Mouse (Mus musculus) hindbrain, postnatal 0 days (tissue): ENCODE results near the gene Cmklr1. TPM values are rescaled to one million over a fixed set of nuclear protein-coding genes. Genes with fewer than 3 reads are reported as not detected.

Experiments used
- ATAC-seq: fragments of 200-750 bp; cut with Nextera tagmentation; 2 replicates; pipeline ENCODE4 v1.8.0; 2017; ENCODE audit warnings: mild to moderate bottlenecking, moderate TSS enrichment, moderate library complexity
- DNase-seq: peaks from one replicate; pipeline ENCODE4 v3.0.0-alpha.2; 2015; ENCODE audit warnings: low spot score
- H3K27ac ChIP-seq: fragments of 300-500 bp; sonication (generic); 2 replicates; pipeline ENCODE4 v1.5.1; 2014; ENCODE audit warnings: mild to moderate bottlenecking
- H3K27me3 ChIP-seq: fragments of 300-500 bp; sonication (generic); 2 replicates; pipeline ENCODE4 v1.6.1; 2014; ENCODE audit warnings: low read length, mixed read lengths; ENCODE audit not compliant: insufficient read depth
- H3K36me3 ChIP-seq: fragments of 300-500 bp; sonication (generic); 2 replicates; pipeline ENCODE4 v1.6.1; 2014; ENCODE audit warnings: low read length, mixed read lengths; ENCODE audit not compliant: insufficient read depth
- H3K4me1 ChIP-seq: fragments of 300-500 bp; sonication (generic); 2 replicates; pipeline ENCODE4 v1.6.1; 2014; ENCODE audit warnings: antibody characterized with exemption, low read length, mixed read lengths; ENCODE audit not compliant: insufficient read depth
- H3K4me2 ChIP-seq: fragments of 300-500 bp; sonication (generic); 2 replicates; pipeline ENCODE4 v1.6.1; 2014; ENCODE audit warnings: low read depth, mild to moderate bottlenecking, low read length, moderate library complexity, mixed read lengths
- H3K4me3 ChIP-seq: fragments of 300-500 bp; sonication (generic); 2 replicates; pipeline ENCODE4 v1.5.1; 2014; ENCODE audit warnings: low read length
- H3K9ac ChIP-seq: fragments of 300-500 bp; sonication (generic); replicated peaks from 2 replicates; pipeline ENCODE4 v1.6.1; 2014; ENCODE audit warnings: mild to moderate bottlenecking, low read length, moderate library complexity, mixed read lengths
- H3K9me3 ChIP-seq: fragments of 300-500 bp; sonication (generic); 2 replicates; pipeline ENCODE4 v1.6.1; 2016; ENCODE audit warnings: low read length, mixed read lengths
- CTCF ChIP-seq: IDR thresholded peaks from 2 replicates; pipeline ENCODE4 v1.5.1; 2016; ENCODE audit warnings: antibody characterized with exemption, control low read depth, low read depth
- WGBS: fragments of 180-500 bp; shearing (Covaris S2); extraction: QIAGEN DNeasy Blood & Tissue Kit; methylation state at CpG from one replicate; pipeline ENCODE4 v1.1.7; 2014; 5-methylcytosine and 5-hydroxymethylcytosine counted together
- polyA plus RNA-seq: library from polyadenylated mRNA; unstranded; fragments of >200 nt; fragmentation: Nextera tagmentation; extraction: Ambion mirVana; gene quantifications from 2 replicates; pipeline ENCODE4 v1.2.1, GENCODE M21; 2015
- total RNA-seq: library from RNA; depleted of rRNA; stranded (reverse); fragments of >200 nt; gene quantifications from 2 replicates; pipeline ENCODE4 v1.2.3, GENCODE M21; 2014

Gene Cmklr1
- total and polyA plus RNA-seq, 2 experiments from 2014 or later: 0.91 to 4.8 TPM

DNA sequence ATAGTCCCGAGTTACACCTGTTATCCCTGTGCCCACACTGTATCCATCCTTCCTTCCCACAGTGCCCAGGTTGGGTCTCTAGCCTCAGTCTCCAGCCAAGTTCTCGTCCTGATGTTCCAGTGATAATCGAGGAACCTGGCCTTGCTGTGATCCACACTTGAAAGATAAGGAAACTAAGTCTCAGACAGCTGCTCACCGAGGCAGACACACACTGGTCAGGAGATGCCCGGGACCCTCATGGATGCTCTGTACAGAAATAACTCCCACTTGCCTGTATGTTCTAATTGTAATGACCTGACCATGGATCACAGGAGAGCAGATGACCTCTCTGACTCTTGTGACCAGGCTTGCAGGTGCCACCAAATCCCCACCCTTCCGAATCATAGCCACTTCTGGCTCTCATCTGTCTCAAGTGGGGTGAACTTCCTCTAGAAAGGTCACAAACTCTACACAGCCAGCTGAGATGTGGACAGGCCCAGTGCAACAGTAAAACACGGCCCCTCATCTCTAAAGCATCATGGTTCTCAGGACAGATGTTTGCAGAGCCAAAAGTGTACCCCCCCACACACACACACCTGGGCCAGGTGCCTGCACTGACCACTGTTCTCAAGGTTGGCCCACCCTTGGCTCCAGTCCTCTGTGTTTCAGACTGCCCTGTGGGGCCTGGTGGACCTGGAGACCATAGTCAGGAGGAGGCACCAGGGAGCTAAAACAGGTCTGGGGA is 15.2 kb downstream of the Cmklr1 start:
- Histone ChIP-seq H3K4me3 (no peak overlapping the region), H3K27ac (no peak overlapping the region), H3K36me3 (no peaks in the 10 kb centered on the region), H3K4me1 (no peaks in the 10 kb centered on the region; the same call in 1 of the 2 replicates), H3K9ac (no peak overlapping the region), H3K4me2 (no peak overlapping the region), H3K9me3 (no peaks in the 10 kb centered on the region), H3K27me3 (no peaks in the 10 kb centered on the region)
- 92% methylated on average over 7 of the region's 7 CpGs for WGBS
- no peak for TF ChIP-seq CTCF
- ATAC-seq (no peak), DNase-seq (no peak)

DNA sequence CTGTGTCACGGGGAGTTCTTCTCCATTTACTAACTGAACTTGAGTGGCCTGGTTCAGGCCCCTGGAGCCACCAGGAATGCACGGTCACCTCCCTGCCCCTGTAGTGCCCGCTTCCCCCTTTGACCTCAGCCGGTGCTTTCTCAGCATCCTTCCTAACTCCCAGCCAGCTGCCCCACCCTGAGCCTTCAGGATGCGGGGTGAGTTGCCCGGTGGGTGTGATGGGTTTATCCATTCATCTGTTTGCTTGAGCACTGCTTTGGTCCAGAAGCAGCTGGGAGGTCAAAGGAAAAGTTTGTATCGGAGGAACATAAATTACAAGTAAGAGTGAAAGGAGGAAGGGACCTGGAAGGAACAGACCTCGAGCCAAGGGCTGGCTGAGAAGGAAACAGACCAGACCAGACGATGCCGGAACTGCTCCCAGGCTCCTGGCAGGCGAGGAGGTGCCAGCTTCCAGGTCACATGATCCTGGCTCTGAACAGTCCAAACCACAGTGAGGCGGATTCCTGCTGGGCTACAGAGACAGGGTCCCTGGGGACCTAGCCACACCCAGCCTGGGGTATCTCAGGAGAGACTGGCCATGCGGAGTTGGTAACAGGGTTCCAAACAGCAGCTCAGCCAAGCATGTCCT is 16.1 kb downstream of the Cmklr1 start:
- no peak for TF ChIP-seq CTCF
- ATAC-seq: peak; percentile 64
- Histone ChIP-seq H3K4me1 (no peaks in the 10 kb centered on the region; the same call in 1 of the 2 replicates), H3K4me2 (no peak overlapping the region), H3K9ac (no peak overlapping the region), H3K27me3 (no peaks in the 10 kb centered on the region), H3K4me3 (no peak overlapping the region), H3K36me3 (no peaks in the 10 kb centered on the region), H3K9me3 (no peaks in the 10 kb centered on the region), H3K27ac (0 out of 2 replicates have a peak overlapping the region, but pooled peaks have one; percentile 1)
- WGBS: 39% methylated on average over 13 of the region's 13 CpGs
- peak; percentile 72 for DNase-seq

DNA sequence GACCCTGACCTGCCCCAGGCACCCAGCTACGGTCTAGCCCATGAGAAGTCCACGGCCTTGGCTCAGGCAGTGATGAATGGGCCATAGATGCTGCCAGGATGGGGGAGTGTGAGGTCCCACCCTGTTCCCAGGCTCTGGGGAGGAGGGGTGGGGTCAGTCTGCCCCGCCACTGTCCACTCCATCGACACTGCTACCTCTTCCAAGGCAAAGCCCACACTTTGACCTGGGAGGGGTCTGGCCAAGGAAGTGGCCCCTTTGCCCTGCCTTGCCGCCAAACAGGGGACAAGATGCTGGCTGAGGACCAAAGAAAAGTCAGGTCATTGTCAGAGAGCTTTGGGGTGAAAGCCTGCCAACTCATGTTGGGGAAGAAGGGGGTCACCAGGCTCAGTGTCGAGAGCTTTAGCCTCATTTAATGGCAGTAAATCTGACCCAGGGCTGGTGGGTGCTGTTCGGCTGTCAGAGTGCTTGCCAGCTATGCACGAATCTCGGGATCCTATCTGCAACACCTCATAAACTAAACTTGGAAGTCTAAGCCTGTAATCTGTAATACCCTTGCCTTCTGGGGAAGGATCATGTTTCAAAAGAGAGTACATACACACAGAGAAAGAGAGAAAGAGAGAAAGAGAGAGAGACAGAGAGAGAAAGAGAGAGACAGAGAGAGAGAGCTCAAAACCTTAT is 17.1 kb downstream of the Cmklr1 start:
- H3K9ac ChIP-seq: no peak overlapping the region
- H3K27ac ChIP-seq: no peak overlapping the region
- TF ChIP-seq CTCF: no peak
- no peak for ATAC-seq
- H3K9me3 ChIP-seq: no peaks in the 10 kb centered on the region
- H3K4me1 ChIP-seq: no peaks in the 10 kb centered on the region; the same call in 1 of the 2 replicates
- no peaks in the 10 kb centered on the region for H3K36me3 ChIP-seq
- 50% methylated on average over 9 of the region's 9 CpGs for WGBS
- DNase-seq: peak; percentile 14
- no peak overlapping the region for H3K4me3 ChIP-seq
- no peak overlapping the region for H3K4me2 ChIP-seq
- no peaks in the 10 kb centered on the region for H3K27me3 ChIP-seq

DNA sequence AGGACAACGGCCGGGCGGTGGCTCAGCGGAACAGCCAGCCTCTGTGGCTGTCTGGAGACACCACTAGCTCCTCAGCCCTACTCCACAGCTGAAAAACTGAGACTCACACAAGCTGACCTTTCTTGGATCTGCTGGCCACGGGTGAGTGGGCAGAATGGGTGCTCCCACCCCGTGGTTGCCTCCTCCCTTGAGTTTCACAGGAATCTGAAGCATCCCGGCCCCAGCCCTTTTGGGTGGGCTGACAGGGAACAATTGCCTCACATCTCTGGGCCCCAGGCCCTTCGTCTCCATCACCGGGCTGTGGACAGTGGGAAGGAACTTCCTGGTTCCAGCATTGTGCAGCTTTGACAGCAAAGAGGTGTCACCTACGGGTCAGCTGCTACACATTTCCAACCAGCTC is 20.1 kb downstream of the Cmklr1 start:
- WGBS: 59% methylated on average over 10 of the region's 10 CpGs
- no peak overlapping the region for H3K4me3 ChIP-seq
- ATAC-seq (no peak), DNase-seq (no peak)
- no peak for TF ChIP-seq CTCF
- no peaks in the 10 kb centered on the region for H3K27me3 ChIP-seq
- no peaks in the 10 kb centered on the region for H3K36me3 ChIP-seq
- H3K4me2 ChIP-seq: no peak overlapping the region
- no peaks in the 10 kb centered on the region for H3K9me3 ChIP-seq
- no peak overlapping the region for H3K9ac ChIP-seq
- H3K4me1 ChIP-seq: no peaks in the 10 kb centered on the region
- no peak overlapping the region for H3K27ac ChIP-seq

DNA sequence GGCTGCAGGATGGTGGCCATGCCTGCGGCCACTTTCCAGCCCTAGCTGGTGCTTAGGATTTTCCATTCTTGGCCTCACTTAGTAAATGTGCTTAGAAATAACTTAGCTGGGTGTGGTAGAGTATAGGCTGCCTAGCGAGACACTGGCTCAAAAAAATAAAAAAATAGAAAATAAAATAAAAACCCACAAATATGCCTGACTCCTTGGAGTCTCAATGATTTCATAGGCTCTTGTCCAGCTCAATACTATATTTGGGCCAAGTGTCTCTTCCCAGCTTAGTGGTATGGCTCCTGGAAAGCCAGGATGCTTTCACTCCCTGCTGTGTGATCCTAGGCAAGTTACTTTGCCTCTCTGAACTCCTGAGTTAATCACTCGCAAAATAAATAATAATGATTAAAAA is 21.0 kb downstream of the Cmklr1 start:
- Histone ChIP-seq H3K36me3 (no peaks in the 10 kb centered on the region), H3K9ac (no peak overlapping the region), H3K4me1 (no peaks in the 10 kb centered on the region), H3K4me3 (no peak overlapping the region), H3K9me3 (no peaks in the 10 kb centered on the region), H3K4me2 (no peak overlapping the region), H3K27me3 (no peaks in the 10 kb centered on the region), H3K27ac (no peak overlapping the region)
- ATAC-seq (no peak), DNase-seq (no peak)
- no peak for TF ChIP-seq CTCF
- 88% methylated on average over 3 of the region's 3 CpGs for WGBS

DNA sequence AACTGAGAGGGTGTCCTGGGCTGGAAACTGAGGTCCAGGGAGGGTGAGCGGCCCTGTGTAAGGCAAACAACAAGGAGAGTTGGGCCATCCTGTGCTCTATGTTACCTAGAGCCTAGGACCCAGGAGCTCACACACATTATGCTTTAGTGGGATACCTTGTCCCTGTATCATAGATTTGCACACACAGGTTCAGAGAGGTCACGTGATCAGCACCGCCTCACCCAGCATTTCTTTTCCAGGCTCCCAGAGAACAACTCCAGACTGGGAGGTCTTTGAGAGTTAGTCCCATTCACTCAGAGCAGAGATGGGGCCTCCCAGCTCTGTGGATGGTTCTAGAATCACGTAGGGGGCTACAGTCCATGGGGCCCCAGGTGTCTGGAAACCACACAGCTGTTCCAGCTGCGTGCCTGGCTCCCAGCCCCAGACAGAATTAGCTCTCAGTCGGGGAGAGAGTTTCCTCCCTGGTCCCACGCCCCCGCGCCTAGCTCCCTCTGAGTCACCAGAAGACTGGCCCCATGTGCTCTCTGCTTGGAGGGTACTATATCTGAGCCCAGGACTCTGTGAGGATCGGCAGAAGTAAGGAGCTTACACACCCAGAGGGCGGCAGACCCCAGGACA is 22.3 kb downstream of the Cmklr1 start:
- Histone ChIP-seq H3K27ac (no peak overlapping the region), H3K4me2 (no peak overlapping the region), H3K27me3 (no peaks in the 10 kb centered on the region), H3K9ac (no peak overlapping the region), H3K4me3 (no peak overlapping the region), H3K4me1 (no peaks in the 10 kb centered on the region), H3K36me3 (no peaks in the 10 kb centered on the region), H3K9me3 (no peaks in the 10 kb centered on the region)
- 65% methylated on average over 11 of the region's 11 CpGs for WGBS
- TF ChIP-seq CTCF: no peak
- DNase-seq (no peak), ATAC-seq (no peak)
